Mouse (Mus musculus) lung, adult 2 months (tissue): ENCODE results near the gene Eif3c.
A peak's percentile ranks its signal among the peaks of the same experiment; 100 is the strongest.

Experiments used
- CTCF ChIP-seq: fragments of 200-500 bp; IDR thresholded peaks from 2 replicates; pipeline ENCODE4 v1.5.1; 2011; ENCODE audit warnings: mild to moderate bottlenecking, low read length, control low read depth; ENCODE audit not compliant: insufficient read depth
- POLR2A ChIP-seq: fragments of 200-500 bp; IDR thresholded peaks from 2 replicates; pipeline ENCODE4 v1.6.1; 2011; ENCODE audit warnings: low read depth, mild to moderate bottlenecking, control low read depth, low read length, borderline replicate concordance; ENCODE audit errors: extremely low read depth

DNA sequence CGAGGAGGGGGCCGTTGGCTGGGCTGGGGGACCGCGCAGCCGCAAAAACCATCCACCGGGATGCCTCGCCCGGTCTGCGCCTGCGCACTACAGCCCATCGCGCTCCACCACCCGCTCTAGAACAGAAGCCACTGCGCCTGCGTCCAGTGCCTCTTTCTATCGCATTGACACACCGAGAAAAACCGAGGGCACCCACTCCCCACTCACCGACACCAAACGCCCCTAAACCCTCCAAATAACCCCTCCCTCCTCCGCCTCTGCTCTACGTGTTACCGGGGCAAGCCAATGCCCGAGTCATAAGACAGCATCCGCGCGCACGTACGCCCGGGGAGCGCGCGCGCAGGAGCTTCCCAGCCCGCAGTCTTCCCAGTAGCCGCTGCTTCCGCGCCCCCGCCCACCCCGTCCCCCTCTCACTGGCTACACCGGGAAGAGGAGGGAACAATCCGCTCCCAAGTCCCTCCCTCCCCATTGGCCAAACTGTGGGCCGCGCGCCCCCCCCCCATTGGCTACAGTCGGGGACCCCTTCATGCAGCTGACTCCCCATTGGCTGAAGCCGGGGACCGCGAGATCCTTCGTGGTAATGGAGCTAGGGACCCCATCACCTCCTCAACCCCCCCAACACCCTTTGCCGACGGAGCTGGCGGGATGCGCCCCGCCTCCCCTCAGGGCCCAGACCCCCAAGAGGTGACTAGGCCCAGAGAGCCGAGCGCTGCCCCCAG is 64.0 kb downstream of the Eif3c start:
- TF ChIP-seq POLR2A (peak; percentile 58; the same call in 1 of the 2 replicates), CTCF (no peak)
